Mouse (Mus musculus): ENCODE measurements around the gene Ank3. TPM values are rescaled to one million over a fixed set of nuclear protein-coding genes. Genes with fewer than 3 reads are reported as not detected.

Gene Ank3
- polyA plus RNA-seq, 1 experiment from 2014 or later: 44.7 TPM

- no peaks in the 10 kb centered on the region for H3K36me3 ChIP-seq
- peaks cover 5% of the 10 kb centered on the region for H3K9me3 ChIP-seq
- 89% methylated on average over 12 of the region's 12 CpGs for WGBS
- peaks cover 14% of the 10 kb centered on the region for H3K4me1 ChIP-seq (replicated peaks)
- H3K4me3 ChIP-seq: no peak overlapping the region
- H3K27ac ChIP-seq: no peak overlapping the region
- no peaks in the 10 kb centered on the region for H3K27me3 ChIP-seq (ENCODE audit: insufficient read depth, poor library complexity, severe bottlenecking)
- no peak for DNase-seq (ENCODE audit: low spot score)
Observed at GRCm38 (mm10) chr10:69689096-69689495, 290.5 kb downstream of the Ank3 start.

GRCm38 (mm10) chr10:69690131-69690960 lies 291.8 kb downstream of the Ank3 start:
- Histone ChIP-seq H3K27ac (peak overlapping the region; percentile 50; the same call in 1 of the 2 replicates), H3K4me3 (peak overlapping the region; percentile 26)
- peak; percentile 15 for DNase-seq (ENCODE audit: low spot score)

GRCm38 (mm10) chr10:69690961-69691451 lies 292.4 kb downstream of the Ank3 start:
- WGBS: 32% methylated on average over 6 of the region's 6 CpGs
- Histone ChIP-seq H3K9me3 (no peaks in the 10 kb centered on the region), H3K36me3 (no peaks in the 10 kb centered on the region), H3K27ac (peak overlapping the region; percentile 50; the same call in 1 of the 2 replicates), H3K4me1 (replicated peaks) (peaks cover 17% of the 10 kb centered on the region), H3K4me3 (peak overlapping the region; percentile 26), H3K27me3 (ENCODE audit: insufficient read depth, poor library complexity, severe bottlenecking) (no peaks in the 10 kb centered on the region)
- DNase-seq (ENCODE audit: low spot score): no peak

More at GRCm38 (mm10) chr10:69690131-69690960, 291.8 kb downstream of the Ank3 start:
- WGBS: 23% methylated on average over 12 of the region's 12 CpGs
- Histone ChIP-seq H3K27me3 (ENCODE audit: insufficient read depth, poor library complexity, severe bottlenecking) (no peaks in the 10 kb centered on the region), H3K36me3 (no peaks in the 10 kb centered on the region), H3K4me1 (replicated peaks) (peaks cover 14% of the 10 kb centered on the region), H3K9me3 (no peaks in the 10 kb centered on the region)

GRCm38 (mm10) chr10:69696019-69696418 lies 297.4 kb downstream of the Ank3 start:
- H3K4me1 ChIP-seq (replicated peaks): peaks cover 10% of the 10 kb centered on the region; the same call in 1 of the 2 replicates
- no peaks in the 10 kb centered on the region for H3K27me3 ChIP-seq (ENCODE audit: insufficient read depth, poor library complexity, severe bottlenecking)
- no peak overlapping the region for H3K27ac ChIP-seq
- DNase-seq (ENCODE audit: low spot score): no peak
- H3K4me3 ChIP-seq: no peak overlapping the region
- no peaks in the 10 kb centered on the region for H3K9me3 ChIP-seq
- WGBS: 80% methylated on average over 9 of the region's 9 CpGs
- no peaks in the 10 kb centered on the region for H3K36me3 ChIP-seq

GRCm38 (mm10) chr10:69698699-69699098 lies 300.1 kb downstream of the Ank3 start:
- no peaks in the 10 kb centered on the region for H3K9me3 ChIP-seq
- H3K4me3 ChIP-seq: no peak overlapping the region
- no peak overlapping the region for H3K27ac ChIP-seq
- peaks cover 11% of the 10 kb centered on the region; the same call in 1 of the 2 replicates for H3K4me1 ChIP-seq (replicated peaks)
- no peak for DNase-seq (ENCODE audit: low spot score)
- no peaks in the 10 kb centered on the region for H3K27me3 ChIP-seq (ENCODE audit: insufficient read depth, poor library complexity, severe bottlenecking)
- WGBS: 95% methylated on average over 1 of the region's 1 CpGs
- H3K36me3 ChIP-seq: no peaks in the 10 kb centered on the region

- Histone ChIP-seq H3K27me3 (ENCODE audit: insufficient read depth, poor library complexity, severe bottlenecking) (no peaks in the 10 kb centered on the region), H3K27ac (0 out of 2 replicates have a peak overlapping the region, but pooled peaks have one; percentile 29), H3K4me3 (no peak overlapping the region), H3K9me3 (no peaks in the 10 kb centered on the region), H3K4me1 (replicated peaks) (peaks cover 21% of the 10 kb centered on the region), H3K36me3 (no peaks in the 10 kb centered on the region)
- DNase-seq (ENCODE audit: low spot score): peak; percentile 42
- WGBS: 51% methylated on average over 4 of the region's 4 CpGs
Observed at GRCm38 (mm10) chr10:69701226-69701625, 302.7 kb downstream of the Ank3 start.

DNA sequence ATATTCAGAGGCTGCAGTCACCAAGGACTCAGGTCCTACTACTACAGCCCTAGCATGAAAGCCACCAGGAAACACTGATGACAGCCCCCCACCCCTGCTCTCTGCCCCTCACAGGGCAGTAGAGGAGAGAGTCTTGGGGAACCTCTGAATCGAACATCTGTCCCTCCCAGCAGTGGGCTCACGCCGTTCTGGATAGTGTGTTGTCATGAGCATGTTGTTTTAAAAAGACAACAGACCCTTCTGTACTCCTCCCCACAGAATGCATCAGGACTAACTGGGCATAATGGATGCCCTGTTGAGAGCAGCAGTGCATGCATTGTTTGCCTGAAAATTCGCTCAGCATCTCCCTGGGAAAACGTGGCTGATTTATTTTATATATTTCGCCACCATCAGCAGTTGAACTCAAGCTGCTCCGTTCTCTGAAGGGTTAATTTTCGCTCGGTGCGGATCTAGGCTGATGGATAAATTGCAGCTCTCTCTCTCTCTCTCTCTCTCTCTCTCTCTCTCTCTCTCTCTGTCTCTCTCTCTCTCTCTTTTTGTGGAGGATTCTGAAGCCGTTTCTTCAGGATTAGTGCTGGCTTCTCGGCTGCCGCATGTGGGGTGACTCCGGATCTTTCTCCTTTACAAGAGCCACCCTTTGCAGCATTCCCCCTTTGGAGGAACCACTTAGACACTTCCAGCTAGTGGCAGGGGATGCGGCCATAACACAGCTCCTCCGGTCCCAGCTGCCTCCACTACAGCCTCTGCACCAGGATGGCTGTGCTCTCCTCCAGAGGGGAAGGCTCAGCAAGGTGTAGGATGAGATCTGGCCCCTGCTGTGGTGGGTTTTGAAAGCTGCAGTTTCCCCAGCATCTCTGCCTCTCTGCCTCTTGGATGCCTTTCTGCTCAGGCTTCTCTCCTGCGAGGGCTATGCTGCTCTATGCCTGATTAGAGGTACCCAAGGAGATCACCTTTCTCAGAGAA lies 307.5 kb downstream of the Ank3 start:
- no peaks in the 10 kb centered on the region for H3K9me3 ChIP-seq
- no peaks in the 10 kb centered on the region for H3K36me3 ChIP-seq
- WGBS: 6% methylated on average over 17 of the region's 17 CpGs
- peaks cover 40% of the 10 kb centered on the region for H3K4me1 ChIP-seq (replicated peaks)
- H3K27ac ChIP-seq: peak overlapping the region; percentile 84
- peak overlapping the region; percentile 53 for H3K4me3 ChIP-seq
- DNase-seq (ENCODE audit: low spot score): peak; percentile 45
- peaks cover 12% of the 10 kb centered on the region for H3K27me3 ChIP-seq (ENCODE audit: insufficient read depth, poor library complexity, severe bottlenecking)

GRCm38 (mm10) chr10:69706851-69707788 lies 308.5 kb downstream of the Ank3 start:
- H3K9me3 ChIP-seq: no peaks in the 10 kb centered on the region
- H3K27ac ChIP-seq: peak overlapping the region; percentile 84
- H3K27me3 ChIP-seq (ENCODE audit: insufficient read depth, poor library complexity, severe bottlenecking): peaks cover 12% of the 10 kb centered on the region
- WGBS: 22% methylated on average over 14 of the region's 14 CpGs
- H3K36me3 ChIP-seq: no peaks in the 10 kb centered on the region
- H3K4me1 ChIP-seq (replicated peaks): peaks cover 35% of the 10 kb centered on the region
- H3K4me3 ChIP-seq: peak overlapping the region; percentile 53
- DNase-seq (ENCODE audit: low spot score): no peak

DNA sequence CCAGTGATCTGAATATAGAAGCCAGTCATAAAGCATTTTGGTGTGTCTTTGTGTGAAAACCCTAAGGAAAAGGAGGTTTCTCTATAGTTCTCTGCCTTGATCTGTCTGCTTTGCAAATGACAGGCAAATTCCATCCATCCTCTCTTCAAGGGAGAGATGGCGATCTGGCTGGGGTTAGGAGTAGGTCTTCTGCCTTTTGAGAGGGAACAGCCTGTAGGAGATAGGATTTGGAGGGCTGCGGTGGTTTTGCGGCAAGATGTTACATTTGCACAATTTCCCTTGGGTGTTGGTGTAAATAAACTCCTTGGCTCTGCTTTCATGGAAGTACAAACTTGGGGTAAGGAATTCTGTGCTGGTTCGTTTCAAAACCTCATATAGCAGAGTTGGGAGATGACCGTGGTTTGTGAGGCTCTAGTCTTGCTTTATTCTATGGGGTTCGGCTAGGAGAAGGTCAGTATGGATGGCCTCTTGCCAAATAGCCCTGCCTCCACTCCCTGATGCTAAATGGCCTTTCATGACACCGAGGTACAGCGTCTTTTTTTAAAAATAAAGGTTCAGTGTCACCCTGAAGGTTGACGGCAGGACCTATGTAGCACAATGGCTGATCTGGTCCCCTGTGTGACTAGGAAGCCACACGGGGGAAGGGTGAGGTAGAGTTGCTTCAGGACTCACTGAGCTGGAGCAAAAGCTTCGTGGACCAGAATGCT lies 309.4 kb downstream of the Ank3 start:
- H3K27ac ChIP-seq: no peak overlapping the region
- WGBS: 83% methylated on average over 11 of the region's 11 CpGs
- no peaks in the 10 kb centered on the region for H3K36me3 ChIP-seq
- no peak overlapping the region for H3K4me3 ChIP-seq
- peaks cover 35% of the 10 kb centered on the region for H3K4me1 ChIP-seq (replicated peaks)
- DNase-seq (ENCODE audit: low spot score): no peak
- H3K27me3 ChIP-seq (ENCODE audit: insufficient read depth, poor library complexity, severe bottlenecking): peaks cover 12% of the 10 kb centered on the region
- H3K9me3 ChIP-seq: no peaks in the 10 kb centered on the region

GRCm38 (mm10) chr10:69709631-69710030 lies 311.1 kb downstream of the Ank3 start:
- DNase-seq (ENCODE audit: low spot score): no peak
- Histone ChIP-seq H3K27ac (no peak overlapping the region), H3K9me3 (no peaks in the 10 kb centered on the region), H3K27me3 (ENCODE audit: insufficient read depth, poor library complexity, severe bottlenecking) (peaks cover 12% of the 10 kb centered on the region), H3K36me3 (no peaks in the 10 kb centered on the region), H3K4me1 (replicated peaks) (peaks cover 35% of the 10 kb centered on the region), H3K4me3 (no peak overlapping the region)
- WGBS: 87% methylated on average over 2 of the region's 2 CpGs

- no peak for DNase-seq (ENCODE audit: low spot score)
- H3K27me3 ChIP-seq (ENCODE audit: insufficient read depth, poor library complexity, severe bottlenecking): peaks cover 12% of the 10 kb centered on the region
- H3K4me3 ChIP-seq: no peak overlapping the region
- no peaks in the 10 kb centered on the region for H3K36me3 ChIP-seq
- no peaks in the 10 kb centered on the region for H3K9me3 ChIP-seq
- no peak overlapping the region for H3K27ac ChIP-seq
- WGBS: 93% methylated on average over 5 of the region's 5 CpGs
- peaks cover 27% of the 10 kb centered on the region for H3K4me1 ChIP-seq (replicated peaks)
Observed at GRCm38 (mm10) chr10:69710802-69711201, 312.2 kb downstream of the Ank3 start.

All from hindbrain, embryonic 10.5 days (tissue).